ENCODE assay signal across 34 mouse cellular contexts in the genomic region with DNA sequence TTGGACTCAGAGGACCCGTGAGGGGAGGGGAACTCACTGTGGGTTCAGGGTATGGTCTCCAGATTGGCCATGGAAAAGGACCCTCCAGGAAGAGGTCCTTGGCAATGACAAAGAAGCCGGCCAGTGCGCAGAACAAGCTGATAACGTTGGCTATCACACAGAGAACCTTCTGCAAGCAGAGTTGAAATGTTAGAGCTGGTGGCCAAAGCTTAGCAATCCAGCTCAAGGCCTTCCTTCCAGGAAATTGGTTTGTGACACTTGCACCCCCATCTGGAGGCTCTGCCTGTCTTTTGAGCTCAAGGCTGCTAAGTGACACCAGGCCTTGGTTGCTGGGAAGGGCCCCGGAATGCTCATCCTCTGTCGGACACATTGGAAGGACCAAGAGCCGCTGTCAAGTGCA. TPM values are rescaled to one million over a fixed set of nuclear protein-coding genes. Genes with fewer than 3 reads are reported as not detected.
"Had no signal": no experiment of that assay in that cellular context is flagged by ENCODE, and none has a peak within 500 bp of the region (broad histone marks: within the 10 kb centered on the region; RNA-seq: fewer than 3 reads in every experiment).

No protein-coding gene starts in this region.

- H3K27me3 ChIP-seq: liver, embryonic 13.5 days had no signal

- H3K4me2 ChIP-seq: liver, embryonic 13.5 days; midbrain, embryonic 11.5 days had no signal

- H3K27ac ChIP-seq: kidney, postnatal 0 days; layer of hippocampus, adult 2 months; left cerebral cortex, adult 2 months; liver, embryonic 13.5 days; stomach, postnatal 0 days had no signal

- DNase-seq: kidney, adult 2 months; kidney, postnatal 25 days; layer of hippocampus, postnatal 36 days; liver, embryonic 13.5 days; lung, adult 2 months; lung, postnatal 14 days; lung, postnatal 4 days; midbrain, embryonic 14.5 days; right cerebral cortex, adult 18-20 months; right cerebral cortex, postnatal 14 days; right cerebral cortex, postnatal 4 days; thymus, adult 2 months; thymus, postnatal 14 days; thymus, postnatal 4 days had no signal

- H3K9ac ChIP-seq: liver, embryonic 13.5 days had no signal

- H3K36me3 ChIP-seq: liver, embryonic 13.5 days had no signal

- H3K9me3 ChIP-seq: liver, embryonic 13.5 days had no signal

- H3K4me3 ChIP-seq: layer of hippocampus, adult 2 months; left cerebral cortex, adult 2 months; liver, embryonic 13.5 days had no signal

- H3K4me1 ChIP-seq: liver, embryonic 13.5 days had no signal

RNA-seq across cellular contexts. Expression of gene Ms4a10, which starts 8.7 kb away (rescaled TPM):
- total RNA-seq: layer of hippocampus, adult 2 months; layer of hippocampus, postnatal 10 days; layer of hippocampus, postnatal 36 days; left cerebral cortex, adult 2 months; left cerebral cortex, postnatal 10 days; left cerebral cortex, postnatal 36 days; liver, adult 2 months; megakaryocyte progenitor cell, adult 5-6 weeks; megakaryocyte-erythroid progenitor cell, adult 5-6 weeks; midbrain, postnatal 0 days had no signal
- polyA plus RNA-seq: kidney, adult 2 months; kidney, embryonic 14.5 days; limb, embryonic 11.5 days; liver, adult 2 months; liver, embryonic 13.5 days; lung, adult 2 months; lung, embryonic 16.5 days; midbrain, embryonic 11.5 days; midbrain, embryonic 14.5 days; midbrain, postnatal 0 days; neural tube, embryonic 11.5 days; neural tube, embryonic 14.5 days; stomach, embryonic 14.5 days; stomach, postnatal 0 days had no signal

RNA-seq across cellular contexts. Expression of gene Ms4a15, which starts 27.3 kb away (rescaled TPM):
- total RNA-seq: layer of hippocampus, adult 2 months; layer of hippocampus, postnatal 10 days; layer of hippocampus, postnatal 36 days; left cerebral cortex, adult 2 months; left cerebral cortex, postnatal 10 days; liver, adult 2 months; megakaryocyte progenitor cell, adult 5-6 weeks; megakaryocyte-erythroid progenitor cell, adult 5-6 weeks; midbrain, postnatal 0 days had no signal
- polyA plus RNA-seq: kidney, adult 2 months; kidney, embryonic 14.5 days; kidney, postnatal 0 days; limb, embryonic 11.5 days; limb, embryonic 14.5 days; liver, adult 2 months; liver, embryonic 13.5 days; liver, embryonic 16.5 days; lung, embryonic 16.5 days; midbrain, embryonic 11.5 days; midbrain, embryonic 14.5 days; neural tube, embryonic 11.5 days; neural tube, embryonic 14.5 days; stomach, embryonic 14.5 days; stomach, postnatal 0 days; thymus, adult 2 months had no signal

RNA-seq across cellular contexts. Expression of gene Ptgdr2, which starts 28.8 kb away (rescaled TPM):
- total RNA-seq: liver, adult 2 months; megakaryocyte-erythroid progenitor cell, adult 5-6 weeks had no signal
- polyA plus RNA-seq: kidney, embryonic 14.5 days; kidney, postnatal 0 days; limb, embryonic 11.5 days; liver, adult 2 months; liver, embryonic 13.5 days; neural tube, embryonic 11.5 days; stomach, embryonic 14.5 days had no signal

RNA-seq across cellular contexts. Expression of gene Zp1, which starts 45.3 kb away (rescaled TPM):
- total RNA-seq: layer of hippocampus, adult 2 months; layer of hippocampus, postnatal 10 days; layer of hippocampus, postnatal 36 days; left cerebral cortex, adult 2 months; left cerebral cortex, postnatal 10 days; left cerebral cortex, postnatal 36 days; liver, adult 2 months; megakaryocyte progenitor cell, adult 5-6 weeks; megakaryocyte-erythroid progenitor cell, adult 5-6 weeks had no signal
- polyA plus RNA-seq: kidney, adult 2 months; kidney, embryonic 14.5 days; kidney, postnatal 0 days; limb, embryonic 11.5 days; limb, embryonic 14.5 days; liver, adult 2 months; liver, embryonic 13.5 days; liver, embryonic 16.5 days; lung, embryonic 16.5 days; neural tube, embryonic 11.5 days; neural tube, embryonic 14.5 days; stomach, embryonic 14.5 days had no signal
